Mouse (Mus musculus) CH12F3 (cell line): ENCODE measurements around the gene Tnfrsf22.

Experiments
- in situ Hi-C: fragments of 300-500 bp; cut with MboI; formaldehyde crosslinking; loops from 2 replicates; pipeline ENCODE4 v1.14.3; 2020; ENCODE audit warnings: low sequenced_read_pairs

Gene Tnfrsf22

GRCm38 (mm10) chr7:143636674-143637073 lies 12.8 kb downstream of the Tnfrsf22 start:
- in situ Hi-C loops: no loop called here

DNA sequence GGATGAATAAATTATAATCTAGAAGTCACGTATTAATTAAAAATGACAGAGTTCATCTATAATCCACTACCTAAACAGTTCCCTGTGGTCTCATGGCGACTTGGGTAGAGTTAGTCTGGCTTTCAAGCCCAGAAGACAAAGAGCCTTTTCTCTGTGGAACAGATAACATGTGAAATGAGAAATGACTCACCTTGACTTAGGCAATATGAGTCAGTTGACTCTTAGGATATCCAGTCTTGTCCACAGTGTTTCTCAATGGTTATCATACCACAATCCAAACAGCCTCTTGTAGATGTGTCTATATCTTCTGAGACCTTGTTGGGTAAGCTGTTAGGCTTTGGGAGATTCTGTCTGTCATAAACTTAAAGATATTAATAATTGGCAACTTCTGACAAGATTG lies 18.0 kb downstream of the Tnfrsf22 start:
- in situ Hi-C loops: no loop called here

DNA sequence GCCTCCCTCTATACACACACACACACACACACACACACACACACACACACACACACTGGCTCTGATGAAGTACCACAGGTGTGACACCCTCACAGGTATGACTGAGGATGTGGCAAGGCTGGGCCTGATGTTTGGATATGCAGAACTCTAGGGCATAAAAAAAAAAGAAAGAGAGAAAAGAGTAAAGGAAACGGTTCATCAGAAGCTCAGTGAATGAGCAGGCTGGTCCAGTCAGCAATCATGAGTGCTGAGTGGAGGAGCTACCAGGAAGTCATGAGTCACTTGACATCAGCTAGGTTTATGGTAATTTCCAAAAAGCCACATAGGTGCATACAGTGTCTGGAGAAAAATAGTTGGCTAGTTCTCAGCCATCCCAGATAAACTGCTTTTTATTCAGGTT lies 20.0 kb downstream of the Tnfrsf22 start:
- in situ Hi-C loops: no loop called here

- in situ Hi-C loops: no loop called here
Observed at GRCm38 (mm10) chr7:143628540-143628939, 20.9 kb downstream of the Tnfrsf22 start, which contains the start of gene Tnfrsf26. Gene Tnfrsf26, minus strand, starts transcription at chr7:143628722.

GRCm38 (mm10) chr7:143627555-143628286 lies 21.7 kb downstream of the Tnfrsf22 start:
- in situ Hi-C loops: no loop called here

DNA sequence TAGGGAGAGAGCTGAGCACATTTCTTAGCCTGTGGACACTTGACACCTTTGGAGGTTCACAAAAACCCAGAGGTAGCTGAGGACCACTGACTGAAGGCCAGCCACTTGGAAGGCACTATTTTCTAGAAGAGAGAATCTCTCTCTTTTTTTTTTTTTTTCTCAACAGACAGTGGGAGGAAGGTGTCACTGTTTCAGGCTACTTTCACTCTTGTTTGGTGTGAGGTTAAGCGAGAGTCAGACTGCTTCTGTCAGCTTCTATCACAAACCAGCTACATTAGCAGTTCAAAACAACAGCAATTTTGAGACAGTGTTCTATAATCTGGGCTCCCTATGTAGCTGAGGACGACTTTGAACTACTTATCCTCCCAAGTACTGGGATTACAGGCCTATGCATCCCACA lies 23.3 kb downstream of the Tnfrsf22 start:
- in situ Hi-C loops: no loop called here

- in situ Hi-C loops: no loop called here
Observed at GRCm38 (mm10) chr7:143625151-143625550, 24.3 kb downstream of the Tnfrsf22 start.

DNA sequence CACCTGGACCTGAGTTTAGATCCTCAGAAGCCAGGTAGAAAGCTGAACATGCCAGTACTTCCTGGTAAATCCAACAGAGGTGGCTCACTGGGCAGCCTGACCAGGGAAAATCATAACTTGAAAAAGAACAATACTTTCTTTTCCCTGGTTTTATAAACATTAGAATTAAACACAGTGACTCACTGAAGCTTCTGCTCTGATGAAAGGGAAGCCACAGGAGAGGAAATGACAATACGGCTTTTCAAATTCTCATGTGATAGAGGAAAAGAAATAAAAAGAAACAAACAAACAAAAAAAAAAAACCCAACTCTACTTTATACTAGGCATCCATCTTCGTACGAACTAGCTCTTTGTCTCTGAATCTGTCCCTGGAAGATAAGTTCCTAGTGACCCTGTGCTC lies 24.9 kb downstream of the Tnfrsf22 start:
- in situ Hi-C loops: no loop called here

DNA sequence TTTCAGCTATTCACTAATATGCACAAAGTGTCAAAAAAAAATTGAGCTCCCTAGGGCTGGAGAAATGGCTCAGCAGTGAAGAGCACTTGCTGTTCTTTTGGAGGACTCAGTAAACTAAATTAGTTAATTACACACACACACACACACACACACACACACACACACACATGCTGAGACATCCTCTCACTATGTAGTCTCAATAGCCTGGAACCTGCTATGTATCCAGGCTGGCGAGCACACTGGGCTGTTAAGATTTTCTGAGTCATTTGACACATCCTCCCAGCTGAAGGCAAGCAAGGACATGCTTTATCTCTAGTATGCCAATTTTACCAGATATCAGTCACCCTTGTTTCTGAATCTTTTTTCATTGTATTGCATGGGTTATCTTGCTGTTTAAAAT lies 28.5 kb downstream of the Tnfrsf22 start:
- in situ Hi-C loops: no loop called here

GRCm38 (mm10) chr7:143614404-143615135 lies 34.9 kb downstream of the Tnfrsf22 start:
- in situ Hi-C loops: no loop called here

DNA sequence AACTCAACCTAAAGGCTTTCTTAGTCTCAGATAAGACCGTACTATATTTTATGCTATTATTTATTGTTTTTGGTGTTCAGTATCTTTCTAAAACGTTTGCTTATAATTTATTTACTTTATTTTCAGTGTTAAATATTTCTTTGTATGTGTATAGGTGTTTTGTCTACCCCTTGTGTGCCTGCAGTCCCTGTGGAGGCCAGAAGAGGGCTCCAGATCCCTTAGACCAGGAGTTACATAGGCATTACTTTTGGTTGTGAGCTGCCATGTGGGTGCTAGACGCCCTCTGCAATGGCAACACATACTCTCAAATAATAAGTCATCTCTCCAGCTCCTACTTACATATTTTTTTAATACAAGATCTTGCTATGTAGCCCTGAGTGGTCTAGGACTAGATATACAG lies 37.2 kb downstream of the Tnfrsf22 start:
- in situ Hi-C loops: no loop called here

DNA sequence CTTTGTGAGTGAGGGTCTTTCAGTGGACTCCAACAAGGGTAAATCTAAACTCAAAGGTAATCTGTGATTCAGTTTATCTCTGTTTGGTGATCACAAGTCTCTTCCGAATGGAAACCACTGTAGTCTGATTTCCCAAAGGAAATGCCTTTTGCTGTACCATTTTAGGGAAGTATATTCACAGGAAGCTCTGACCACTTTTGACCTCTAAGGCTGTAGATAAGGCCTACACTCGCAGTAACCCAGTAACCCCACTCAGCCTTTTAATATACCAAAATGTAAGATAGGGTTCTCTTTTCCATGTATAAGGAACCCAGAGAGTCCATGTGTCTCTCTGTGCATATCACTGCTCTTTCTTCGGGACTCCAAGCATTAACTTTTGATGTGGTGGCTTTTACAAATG lies 44.1 kb downstream of the Tnfrsf22 start:
- in situ Hi-C loops: no loop called here

DNA sequence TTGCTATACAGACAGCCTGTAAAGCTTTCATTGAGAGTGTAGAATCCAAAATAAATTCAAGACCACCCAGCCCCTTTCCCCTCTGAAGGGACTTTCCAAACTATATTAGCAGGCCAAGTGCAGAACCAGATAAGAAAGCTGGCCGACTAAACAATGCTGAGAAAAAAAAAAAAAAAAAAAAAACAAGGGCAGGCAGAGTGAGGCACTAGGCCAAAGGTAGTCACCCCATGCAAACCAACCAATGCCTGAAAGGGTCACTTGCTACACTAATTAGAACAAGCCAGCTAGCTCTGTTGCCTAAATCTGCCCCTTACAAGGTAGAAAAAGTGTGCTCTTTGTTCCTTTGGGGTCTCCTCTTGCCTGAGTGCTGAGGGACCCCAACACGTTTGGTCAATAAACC lies 44.6 kb downstream of the Tnfrsf22 start:
- in situ Hi-C loops: no loop called here

- in situ Hi-C loops: no loop called here
Observed at GRCm38 (mm10) chr7:143601705-143602104, 47.8 kb downstream of the Tnfrsf22 start.

DNA sequence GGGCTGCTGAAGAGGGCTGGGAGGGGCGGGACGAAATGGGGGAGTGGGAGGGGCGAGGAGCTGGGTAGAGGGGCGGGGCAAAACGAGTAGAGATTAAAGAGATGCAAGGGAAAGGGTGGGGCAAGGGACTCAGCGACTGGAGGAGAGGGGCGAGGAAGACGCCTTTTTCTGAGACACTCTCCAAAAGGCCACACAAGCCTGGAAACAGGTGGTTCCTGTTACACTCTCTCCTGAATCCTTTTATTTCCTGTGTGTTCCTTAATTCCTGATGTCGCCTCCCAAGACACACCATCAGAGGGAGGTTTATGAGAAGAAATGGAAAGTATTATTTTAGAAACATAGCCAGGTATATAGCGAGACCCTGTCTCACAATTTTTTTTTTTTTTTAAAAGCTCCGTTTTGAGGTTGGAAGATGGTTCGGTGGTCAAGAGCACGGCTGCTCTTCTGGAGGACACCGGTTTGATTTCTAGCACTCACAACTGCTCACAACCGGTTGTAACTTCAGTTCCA lies 49.2 kb downstream of the Tnfrsf22 start:
- in situ Hi-C loops: no loop called here

DNA sequence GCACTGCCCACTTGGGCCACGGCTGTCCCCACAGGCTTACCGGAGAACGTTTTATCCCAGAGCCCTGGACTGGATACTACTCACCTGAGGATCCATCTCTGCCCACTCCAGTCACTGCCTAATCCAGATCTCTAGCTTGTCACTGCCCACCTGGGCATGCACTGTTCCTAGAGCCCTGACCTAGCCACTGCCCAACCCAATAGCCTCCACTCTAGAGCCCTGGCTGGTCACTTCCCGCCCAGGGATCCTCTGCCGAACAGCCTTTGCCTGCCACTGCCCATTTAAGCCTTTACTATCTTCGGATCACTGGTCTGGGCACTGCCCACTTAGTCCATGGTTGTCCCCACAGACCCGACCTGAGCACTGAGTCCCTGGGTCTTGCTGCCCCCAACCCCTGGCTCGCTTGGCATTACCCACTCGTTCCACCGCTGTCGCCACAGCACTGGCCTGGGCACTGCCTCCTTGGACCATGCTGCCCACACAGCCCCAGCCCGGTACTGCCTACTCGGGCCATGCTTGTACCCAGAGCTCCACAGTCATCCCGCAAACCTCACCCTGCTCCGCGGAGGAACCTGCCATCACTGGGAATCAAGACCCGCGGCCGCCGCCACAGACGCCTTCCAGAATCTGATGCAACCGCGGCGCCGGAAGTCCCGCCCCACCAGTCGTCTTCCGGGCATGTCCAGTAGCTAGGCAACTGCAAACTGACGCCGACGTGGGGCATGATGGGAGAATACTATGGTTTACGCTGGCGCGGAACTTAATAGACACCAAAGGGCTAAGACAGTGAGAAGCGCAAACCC lies 49.8 kb downstream of the Tnfrsf22 start, which contains the start of gene Cars:
TSS of gene Cars (minus strand) at position 663 of the 803 bp plus-strand sequence.
- in situ Hi-C loops: loop anchor here (25.0 kb wide), 1 partner anchor 163 kb away; the partner anchor contains the start of genes Mrgprg and Osbpl5

GRCm38 (mm10) chr7:143594865-143595264 lies 54.6 kb downstream of the Tnfrsf22 start:
- in situ Hi-C loops: loop anchor here (25.0 kb wide), 1 partner anchor 167 kb away; the partner anchor contains the start of genes Mrgprg and Osbpl5

- in situ Hi-C loops: loop anchor here (25.0 kb wide), 1 partner anchor 170 kb away; the partner anchor contains the start of genes Mrgprg and Osbpl5
Observed at GRCm38 (mm10) chr7:143592255-143592654, 57.2 kb downstream of the Tnfrsf22 start.

- in situ Hi-C loops: loop anchor here (10.0 to 25.0 kb wide), 2 partner anchors 107 to 174 kb away; partner anchors contain the start of genes Mrgprg and Osbpl5
Observed at GRCm38 (mm10) chr7:143588006-143588405, 61.5 kb downstream of the Tnfrsf22 start.

- in situ Hi-C loops: loop anchor here (10.0 to 25.0 kb wide), 2 partner anchors 107 to 175 kb away; partner anchors contain the start of genes Mrgprg and Osbpl5
Observed at GRCm38 (mm10) chr7:143587586-143587985, 61.9 kb downstream of the Tnfrsf22 start.
